Mouse (Mus musculus) spleen, adult 18-20 months (tissue): ENCODE data around the gene Slc25a19.
A peak's percentile ranks its signal among the peaks of the same experiment; 100 is the strongest.

Source experiments
- DNase-seq, 2 experiments: peaks; one replicate each; pipeline ENCODE4 v3.0.0; 2022; ENCODE audit warnings: mixed read lengths in 2 of 2

The Slc25a19 gene

GRCm38 (mm10) chr11:115618001-115618400 lies 10.1 kb downstream of the Slc25a19 start:
- no peak for DNase-seq

GRCm38 (mm10) chr11:115616893-115617292 lies 11.2 kb downstream of the Slc25a19 start:
- no peak for DNase-seq

GRCm38 (mm10) chr11:115616371-115616770 lies 11.7 kb downstream of the Slc25a19 start:
- DNase-seq: no peak

GRCm38 (mm10) chr11:115615875-115616274 lies 12.2 kb downstream of the Slc25a19 start:
- DNase-seq: no peak

GRCm38 (mm10) chr11:115615108-115615825 lies 12.8 kb downstream of the Slc25a19 start:
- DNase-seq: no peak

- no peak for DNase-seq
Observed at GRCm38 (mm10) chr11:115614346-115615107, 13.6 kb downstream of the Slc25a19 start.

- no peak for DNase-seq
Observed at GRCm38 (mm10) chr11:115613138-115613945, 14.8 kb downstream of the Slc25a19 start.

GRCm38 (mm10) chr11:115612410-115613137 lies 15.5 kb downstream of the Slc25a19 start, which contains the start of gene Mif4gd:
Gene Mif4gd, minus strand, starts transcription at chr11:115612969.
- DNase-seq: peak; percentile 97 to 99

- peak in 1 of 2 experiments; percentile 51 for DNase-seq
Observed at GRCm38 (mm10) chr11:115612059-115612409, 16.1 kb downstream of the Slc25a19 start.

- no peak for DNase-seq
Observed at GRCm38 (mm10) chr11:115611173-115611572, 16.9 kb downstream of the Slc25a19 start.

- no peak for DNase-seq
Observed at GRCm38 (mm10) chr11:115609576-115609975, 18.5 kb downstream of the Slc25a19 start.

GRCm38 (mm10) chr11:115608421-115609399 lies 19.4 kb downstream of the Slc25a19 start:
- DNase-seq: no peak

GRCm38 (mm10) chr11:115606733-115607132 lies 21.4 kb downstream of the Slc25a19 start:
- no peak for DNase-seq

GRCm38 (mm10) chr11:115604304-115604696 lies 23.8 kb downstream of the Slc25a19 start:
- no peak for DNase-seq

- peak; percentile 90 to 94 for DNase-seq
Observed at GRCm38 (mm10) chr11:115603476-115604303, 24.4 kb downstream of the Slc25a19 start, which contains the start of the genes Mrps7 and Gga3. Gene Mrps7, plus strand, starts transcription at chr11:115603925. Gene Gga3, minus strand, starts transcription at chr11:115604051.

GRCm38 (mm10) chr11:115603128-115603475 lies 25.0 kb downstream of the Slc25a19 start:
- no peak for DNase-seq

- no peak for DNase-seq
Observed at GRCm38 (mm10) chr11:115601174-115601573, 26.9 kb downstream of the Slc25a19 start.

GRCm38 (mm10) chr11:115600743-115601142 lies 27.4 kb downstream of the Slc25a19 start:
- no peak for DNase-seq

- no peak for DNase-seq
Observed at GRCm38 (mm10) chr11:115599722-115600121, 28.4 kb downstream of the Slc25a19 start.

GRCm38 (mm10) chr11:115598309-115598708 lies 29.8 kb downstream of the Slc25a19 start:
- DNase-seq: no peak
